Mouse (Mus musculus): ENCODE results near the gene Psenen.

- TF ChIP-seq CTCF (conservative IDR thresholded peaks at IDR 0.05; ENCODE audit: low read length) (no peak), POU5F1 (IDR thresholded peaks at IDR 0.05; ENCODE audit: borderline replicate concordance, low read length) (no peak)
These were observed 20.9 kb upstream of the Psenen start for GRCm38 (mm10) chr7:30584339-30584738.
